Mouse (Mus musculus) cortical plate, adult 2 months (tissue): ENCODE data around the gene Arid3c.

ENCODE experiments used
- CTCF ChIP-seq: fragments of 200-500 bp; IDR thresholded peaks from 2 replicates; pipeline ENCODE4 v1.5.1; 2011; ENCODE audit warnings: mild to moderate bottlenecking, control low read depth, low read length; ENCODE audit not compliant: insufficient read depth; ENCODE audit errors: extremely low read depth
- POLR2A ChIP-seq: fragments of 200-500 bp; IDR thresholded peaks from 2 replicates; pipeline ENCODE4 v1.6.1; 2011; ENCODE audit warnings: mild to moderate bottlenecking, low read length, control low read depth; ENCODE audit not compliant: insufficient read depth; ENCODE audit errors: extremely low read depth

GRCm38 (mm10) chr4:41744131-41744530, 13.2 kb upstream of the Arid3c start:
- TF ChIP-seq CTCF = no peak
- TF ChIP-seq POLR2A = no peak
